Mouse (Mus musculus) retina, adult 2 months (tissue): ENCODE results near the gene Zcchc14.

Experiments
- DNase-seq: peaks from one replicate; pipeline ENCODE4 v3.0.0-alpha.2; 2012; ENCODE audit warnings: low read depth, low spot score

The Zcchc14 gene

DNA sequence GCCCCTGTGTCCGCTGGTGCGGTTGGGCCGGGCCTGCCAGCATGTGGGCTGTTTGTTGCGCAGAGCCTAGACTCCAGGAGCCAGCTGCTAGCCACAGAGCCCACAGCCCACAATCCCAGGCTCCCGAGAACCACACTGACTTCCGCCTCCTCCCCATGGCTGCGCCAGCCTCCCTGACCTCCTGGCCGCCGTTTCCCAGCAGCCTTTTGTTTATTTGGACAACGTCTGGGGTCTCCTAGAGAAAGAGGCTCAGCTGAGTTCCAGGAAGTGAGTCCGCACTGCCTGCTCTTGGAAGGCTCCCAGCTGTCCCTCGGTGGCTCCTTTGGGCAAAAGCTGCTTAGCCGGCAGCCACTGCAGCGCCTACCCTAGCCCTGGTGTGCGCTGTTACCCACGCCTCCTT, 12.6 kb upstream of the Zcchc14 start:
- DNase-seq: no peak

- no peak for DNase-seq
Measured at GRCm38 (mm10) chr8:121663101-121663500, 10.4 kb upstream of the Zcchc14 start.

DNA sequence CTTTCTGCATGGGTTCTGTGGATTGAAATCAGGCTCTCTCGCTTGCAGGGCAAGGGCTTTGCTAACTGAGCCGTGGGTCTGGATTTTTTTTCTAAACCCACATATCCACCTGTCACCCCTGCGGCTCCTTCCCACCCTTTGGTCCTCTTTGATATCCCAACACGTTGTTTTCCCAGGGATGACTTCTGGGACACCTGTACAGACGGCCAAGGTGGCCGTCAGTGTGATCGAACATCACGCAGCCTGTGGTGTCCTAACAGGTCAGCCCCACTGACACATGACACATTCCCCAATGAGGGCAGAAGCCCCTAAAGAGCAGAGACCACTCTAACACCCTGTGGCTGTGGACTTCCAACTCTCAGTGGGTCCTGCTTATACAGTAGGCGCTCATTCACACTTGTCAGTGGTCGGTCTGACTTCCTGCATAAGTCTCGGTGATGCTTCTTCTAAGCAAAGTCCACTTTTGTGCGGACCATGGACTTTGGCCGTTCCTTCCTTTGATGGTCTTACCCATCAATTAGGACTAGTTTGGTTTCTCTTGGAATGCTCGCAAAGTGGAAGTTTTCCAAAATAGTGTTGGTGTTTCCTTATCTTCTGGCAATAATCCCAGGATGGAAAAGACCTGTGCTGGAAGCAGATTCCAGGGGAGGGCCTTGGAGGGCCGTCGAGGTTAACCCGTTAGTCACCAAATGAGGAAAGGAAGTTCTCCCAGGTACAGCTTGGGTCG, 9.1 kb upstream of the Zcchc14 start:
- no peak for DNase-seq

DNA sequence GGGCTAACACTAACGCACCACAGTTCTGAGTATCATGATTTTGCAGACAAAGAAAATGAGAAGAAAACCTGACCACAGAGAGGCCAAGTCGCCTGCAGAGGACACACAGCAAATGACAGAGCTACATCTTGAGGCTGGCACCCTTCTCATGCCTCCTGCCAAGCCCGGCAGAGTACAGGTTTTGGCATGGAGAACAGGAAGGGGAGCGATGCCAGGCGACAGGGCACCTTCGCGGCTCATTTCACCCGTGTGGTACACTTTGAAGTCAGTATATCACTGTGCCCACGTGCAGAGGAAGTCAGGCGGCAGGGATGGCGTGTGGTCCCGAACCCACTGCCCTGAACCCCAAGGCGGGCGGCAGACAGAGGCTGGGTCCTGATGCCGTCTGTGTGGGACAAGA, 7.9 kb upstream of the Zcchc14 start:
- DNase-seq: no peak

GRCm38 (mm10) chr8:121654966-121655494, 2.3 kb upstream of the Zcchc14 start:
- no peak for DNase-seq

GRCm38 (mm10) chr8:121654131-121654530, 1.4 kb upstream of the Zcchc14 start:
- DNase-seq: no peak

DNA sequence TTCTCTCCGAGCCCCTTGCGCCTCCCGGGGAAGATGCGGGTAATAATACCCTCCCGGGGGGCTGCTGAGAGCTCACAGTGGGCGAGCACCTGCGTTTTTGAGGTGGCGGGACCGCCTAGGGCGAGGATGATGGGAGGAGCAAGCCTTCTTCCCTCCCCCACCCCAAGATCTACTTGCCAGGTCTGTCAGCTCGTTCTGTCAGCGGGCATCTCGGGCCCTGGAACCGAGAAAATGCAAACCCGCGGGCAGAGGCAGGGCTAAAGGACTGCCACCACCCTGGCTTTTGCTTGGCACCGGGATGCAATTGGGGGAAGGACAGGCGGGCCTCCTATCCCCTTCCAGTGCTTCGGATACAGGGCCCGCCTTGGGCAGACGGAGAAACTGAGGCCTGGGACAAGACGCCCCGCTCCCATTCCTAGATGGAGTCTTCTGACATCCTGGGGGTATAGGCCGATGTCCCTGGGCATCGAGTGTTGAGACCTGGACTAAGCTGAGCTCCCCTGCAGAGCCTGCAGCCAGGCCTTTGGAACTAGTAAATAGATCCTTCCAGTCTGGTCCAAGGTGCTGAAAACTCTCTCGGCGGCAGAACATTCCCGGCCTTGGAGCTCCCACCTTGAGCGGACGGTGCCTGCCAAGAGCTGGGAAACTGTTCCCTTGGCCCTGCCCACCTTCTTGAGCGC, 779 bp upstream of the Zcchc14 start:
- DNase-seq: no peak

DNA sequence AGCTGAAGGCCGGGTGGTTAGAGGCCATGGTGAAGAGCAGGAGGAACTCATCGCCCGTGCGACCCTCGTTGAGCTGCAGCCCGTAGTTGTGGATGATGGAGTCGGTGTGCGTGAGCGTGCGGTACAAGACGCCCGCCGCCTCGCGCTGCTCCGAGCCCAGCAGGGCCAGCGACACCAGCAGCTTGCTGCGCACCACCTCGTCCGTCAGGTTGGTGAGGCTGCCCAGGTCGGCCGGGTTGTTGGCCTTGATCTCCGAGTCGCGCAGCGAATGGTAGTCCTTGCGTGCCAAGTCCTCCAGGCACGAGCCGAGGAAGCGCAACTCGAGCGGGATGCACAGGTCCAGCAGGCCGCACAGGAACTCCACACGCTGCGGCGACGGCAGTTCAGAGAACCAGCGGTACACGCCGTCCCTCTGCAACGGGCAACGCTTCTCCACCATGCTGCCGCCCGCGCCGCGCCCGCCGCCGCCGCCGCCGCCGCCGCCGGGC, 783 bp downstream of the Zcchc14 start:
- DNase-seq: no peak

DNA sequence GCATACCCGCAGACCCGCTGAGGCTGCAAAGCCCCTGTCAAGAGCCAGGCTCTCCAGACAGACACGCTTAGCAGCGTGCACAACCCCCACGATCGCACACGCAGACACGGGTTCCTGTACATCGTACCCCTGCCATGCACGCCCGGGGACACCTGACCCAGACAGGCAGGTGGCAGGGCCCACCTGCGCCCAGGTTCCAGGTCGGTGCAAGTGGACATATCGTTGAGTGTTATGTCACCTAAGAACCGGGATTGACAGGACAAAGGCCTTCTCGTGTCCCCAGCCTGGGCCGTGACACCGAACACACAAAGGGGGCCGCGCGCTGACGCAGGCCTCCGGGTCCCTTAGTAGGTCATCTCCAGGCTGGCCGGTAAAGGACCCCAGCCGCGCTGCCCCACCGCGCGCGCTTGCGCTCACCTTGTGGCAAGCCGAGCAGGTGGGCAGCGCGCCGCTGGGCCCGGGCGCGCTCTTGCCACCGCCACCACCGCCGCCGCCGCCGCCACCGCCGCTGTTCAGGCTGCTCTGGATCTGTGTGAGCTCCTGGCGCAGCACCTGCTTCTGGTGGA, 1.3 kb downstream of the Zcchc14 start:
- DNase-seq: no peak

- DNase-seq: no peak
Measured at GRCm38 (mm10) chr8:121650389-121651307, 2.1 kb downstream of the Zcchc14 start.

DNA sequence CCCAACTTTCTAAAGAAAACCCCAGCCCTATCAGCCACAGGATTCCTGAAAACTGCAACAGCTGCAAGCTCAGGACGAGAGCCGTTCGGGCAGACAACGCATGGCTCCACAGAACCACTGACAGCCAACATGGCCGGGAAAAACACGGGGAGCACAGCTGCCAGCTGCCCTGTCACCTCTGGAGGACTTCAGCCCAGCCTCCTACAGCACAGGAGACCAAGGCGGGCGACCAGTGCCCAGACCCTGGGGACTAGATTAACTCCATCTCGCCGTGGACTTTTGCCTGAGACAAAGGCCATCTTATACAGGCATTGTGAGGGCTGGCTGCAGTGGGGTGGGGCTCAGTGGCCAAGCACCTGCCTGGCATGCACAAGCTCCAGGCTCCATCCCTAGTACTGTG, 2.8 kb downstream of the Zcchc14 start:
- DNase-seq: no peak

- DNase-seq: no peak
Measured at GRCm38 (mm10) chr8:121649423-121649822, 3.3 kb downstream of the Zcchc14 start.

GRCm38 (mm10) chr8:121648451-121648850, 4.2 kb downstream of the Zcchc14 start:
- DNase-seq: no peak

DNA sequence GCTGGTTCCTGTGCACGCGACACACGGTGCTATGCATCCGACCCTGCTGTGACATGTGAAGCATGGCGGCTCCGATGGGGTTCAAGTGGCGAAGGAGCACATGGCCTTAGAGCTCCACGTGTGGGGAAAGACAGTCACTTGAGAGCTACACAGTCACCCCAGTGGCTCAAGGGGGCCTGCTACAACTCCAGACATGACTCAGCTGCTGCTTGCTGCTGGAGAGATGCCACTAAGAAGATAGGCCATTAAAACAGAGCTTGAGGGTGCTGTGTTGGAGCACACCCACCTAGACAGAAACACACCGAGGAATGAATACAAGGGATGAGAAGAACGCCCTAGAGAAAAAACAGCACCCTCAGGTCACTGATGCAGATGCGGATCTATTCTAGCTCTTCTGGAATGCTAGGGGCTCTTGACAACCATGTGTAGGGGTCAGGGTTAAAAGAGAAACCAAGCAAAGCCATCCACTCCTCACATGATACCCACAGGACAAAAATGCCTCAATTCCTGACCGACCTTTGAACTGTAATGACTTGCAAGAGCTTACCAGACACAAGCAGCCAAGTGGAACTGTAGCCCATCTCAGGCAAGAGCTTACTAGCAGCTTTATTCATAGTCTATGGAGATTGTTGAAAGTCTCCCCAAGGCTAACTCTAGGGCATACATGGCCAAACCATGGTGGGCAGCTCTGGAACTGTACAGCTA, 5.0 kb downstream of the Zcchc14 start:
- DNase-seq: no peak

- no peak for DNase-seq
Measured at GRCm38 (mm10) chr8:121643384-121643783, 9.3 kb downstream of the Zcchc14 start.

GRCm38 (mm10) chr8:121642804-121643203, 9.9 kb downstream of the Zcchc14 start:
- DNase-seq: no peak

- DNase-seq: no peak
Measured at GRCm38 (mm10) chr8:121636180-121636579, 16.5 kb downstream of the Zcchc14 start.

DNA sequence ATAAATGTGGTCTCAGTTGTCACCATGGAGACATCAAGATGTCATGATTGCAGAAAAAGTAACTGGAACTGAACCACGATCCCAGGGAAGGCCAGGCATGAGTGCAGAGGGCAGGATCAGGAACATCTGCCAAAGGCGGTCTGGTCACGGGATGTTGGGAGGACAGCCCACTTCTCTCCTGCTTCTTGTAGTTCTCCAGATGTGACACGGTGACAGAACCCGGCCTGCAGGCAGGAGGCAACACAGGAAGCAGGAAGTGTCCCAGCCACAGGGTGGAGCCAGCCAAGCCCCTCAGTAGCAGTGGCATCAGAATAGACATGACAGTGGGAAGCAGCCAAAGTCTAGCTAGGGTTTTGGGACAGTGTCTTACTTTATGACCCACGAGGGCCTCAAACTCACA, 17.2 kb downstream of the Zcchc14 start:
- no peak for DNase-seq

GRCm38 (mm10) chr8:121632401-121632800, 20.3 kb downstream of the Zcchc14 start:
- DNase-seq: no peak

DNA sequence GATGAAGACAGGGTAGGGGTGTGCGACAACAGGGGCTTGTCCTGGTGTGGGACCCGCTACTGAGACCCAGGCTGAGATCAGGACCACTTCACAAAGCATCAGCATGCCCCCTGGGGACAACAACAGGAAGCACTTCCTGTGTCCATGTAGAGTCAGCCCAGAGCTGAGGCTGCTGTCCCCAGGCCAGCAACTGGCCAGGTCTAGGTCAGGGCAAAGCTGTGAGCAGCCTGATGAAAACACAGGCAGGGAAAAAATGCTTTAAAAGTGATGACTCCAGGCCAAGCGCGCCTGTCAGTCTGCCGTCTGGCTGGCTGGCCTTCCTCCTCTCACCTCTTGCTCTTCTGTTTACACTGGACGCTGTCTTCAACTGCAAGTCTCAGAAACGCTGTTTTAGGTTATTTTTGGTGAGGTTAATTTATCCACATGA, 21.0 kb downstream of the Zcchc14 start:
- DNase-seq: no peak

DNA sequence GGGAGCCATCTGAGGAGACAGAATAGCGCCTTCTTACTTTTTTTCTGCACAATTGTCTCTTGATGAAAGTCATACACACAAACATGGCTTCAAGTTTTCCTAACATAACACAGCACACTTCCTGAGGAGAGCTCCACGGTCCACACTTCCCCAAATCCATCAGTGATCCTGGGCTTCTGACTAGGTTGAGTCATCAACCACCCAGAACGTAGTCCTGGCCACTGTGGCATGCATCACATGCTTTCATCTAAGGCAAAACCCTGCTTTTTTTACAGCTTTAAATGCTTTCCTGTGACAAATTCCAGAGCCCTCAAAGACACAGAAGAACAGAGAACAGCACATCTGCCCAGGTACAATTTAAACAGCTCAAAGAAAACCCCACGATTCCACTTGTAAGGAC, 24.0 kb downstream of the Zcchc14 start:
- no peak for DNase-seq
